Mouse (Mus musculus): ENCODE results near the gene Eid1. TPM values are rescaled to one million over a fixed set of nuclear protein-coding genes. Genes with fewer than 3 reads are reported as not detected.

Eid1 gene
- total RNA-seq (2021): 10 to 100 TPM; 44.0 to 51.5 TPM
- long read RNA-seq, experiment 1, transcript Eid1-201 (1 exons, 1,691 nt): major isoform, 55 of 55 reads
- long read RNA-seq, experiment 1, partial matches to known transcripts: 0 of 55 reads
- long read RNA-seq, experiment 1, other reads (novel, unspliced or antisense): 0 of 55 reads
- long read RNA-seq, experiment 2, transcript Eid1-201 (1 exons, 1,691 nt): major isoform, 47 of 47 reads
- long read RNA-seq, experiment 2, partial matches to known transcripts: 0 of 47 reads
- long read RNA-seq, experiment 2, other reads (novel, unspliced or antisense): 0 of 47 reads

DNA sequence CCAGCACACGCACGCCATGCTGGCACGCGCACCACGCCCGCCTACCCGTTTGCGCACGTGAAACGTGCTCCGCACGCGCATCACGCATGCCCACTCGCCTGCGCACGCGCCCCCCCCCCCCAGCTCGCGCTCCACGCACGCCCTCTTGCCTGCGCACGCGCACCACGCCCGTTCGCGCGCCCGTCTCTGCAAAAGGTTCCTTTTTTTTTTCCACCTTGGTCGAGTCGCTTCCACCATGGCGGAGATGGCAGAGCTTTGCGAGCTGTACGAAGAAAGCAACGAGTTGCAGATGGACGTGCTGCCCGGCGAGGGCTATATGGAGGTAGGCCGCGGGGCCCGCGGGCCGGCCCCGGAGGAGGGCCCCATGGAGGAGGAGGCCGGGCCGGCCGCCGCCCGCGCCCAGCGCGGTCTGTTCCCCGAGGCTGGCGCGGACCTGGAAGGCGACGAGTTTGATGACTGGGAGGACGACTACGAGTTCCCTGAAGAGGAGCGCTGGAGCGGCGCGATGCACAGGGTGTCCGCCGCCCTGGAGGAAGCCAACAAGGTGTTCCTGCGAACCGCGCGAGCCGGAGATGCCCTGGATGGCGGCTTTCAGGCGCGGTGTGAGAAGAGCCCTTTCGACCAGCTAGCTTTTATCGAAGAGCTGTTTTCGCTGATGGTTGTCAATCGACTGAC, at the start of gene Eid1:
TSS of gene Eid1 (plus strand) at position 139 of the 675 bp plus-strand sequence.
- intact Hi-C loops (cut with DNase I; ENCODE audit: low total_unique reads): no loop called here
- DNase-seq: peak; percentile 82

DNA sequence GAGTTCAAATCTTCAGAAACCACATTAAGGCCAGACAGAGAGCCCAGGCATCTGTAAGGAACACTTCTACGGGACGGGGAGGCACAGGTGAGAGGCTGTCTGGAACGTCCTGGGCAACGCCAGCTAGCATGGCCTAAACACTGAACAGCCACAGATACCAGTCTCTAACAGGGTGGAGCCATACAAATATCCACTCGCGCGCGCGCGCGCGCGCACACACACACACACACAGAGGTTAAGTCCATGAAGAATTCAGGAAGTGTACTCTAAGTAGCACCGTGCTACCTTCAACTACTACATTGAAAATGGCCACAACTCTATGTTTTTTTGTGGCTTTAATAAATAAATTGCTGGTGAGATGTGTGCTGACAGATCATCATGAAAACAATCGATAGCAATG, 49.7 kb upstream of the Eid1 start:
- intact Hi-C loops (cut with DNase I; ENCODE audit: low total_unique reads): no loop called here
- DNase-seq: no peak

DNA sequence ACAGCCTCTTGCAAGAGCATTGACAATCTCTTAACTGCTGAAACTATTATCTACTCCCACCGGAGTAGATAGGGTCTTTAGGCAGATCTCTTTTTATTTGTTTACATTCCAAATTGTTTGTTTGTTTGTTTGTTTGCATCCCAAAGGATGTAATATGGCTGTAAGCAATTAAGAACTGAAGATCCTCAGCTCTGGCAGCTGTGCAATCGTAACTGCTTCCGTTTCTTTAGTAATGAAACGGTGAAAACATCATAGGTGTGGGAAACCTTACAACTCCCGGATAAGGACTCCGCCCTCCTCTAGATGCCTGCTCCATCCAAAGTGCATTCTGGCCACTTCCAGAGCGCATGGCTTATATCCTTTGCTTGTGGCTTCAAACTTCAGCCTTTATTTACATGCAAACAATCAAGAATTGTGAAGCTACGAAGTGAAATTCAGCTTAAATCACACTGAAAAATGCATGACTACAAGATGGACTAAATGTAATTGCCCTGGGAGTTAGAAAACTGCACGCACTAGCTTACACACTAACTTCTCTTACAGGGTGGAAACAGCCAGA, 48.7 kb upstream of the Eid1 start:
- intact Hi-C loops (cut with DNase I; ENCODE audit: low total_unique reads): no loop called here
- no peak for DNase-seq

DNA sequence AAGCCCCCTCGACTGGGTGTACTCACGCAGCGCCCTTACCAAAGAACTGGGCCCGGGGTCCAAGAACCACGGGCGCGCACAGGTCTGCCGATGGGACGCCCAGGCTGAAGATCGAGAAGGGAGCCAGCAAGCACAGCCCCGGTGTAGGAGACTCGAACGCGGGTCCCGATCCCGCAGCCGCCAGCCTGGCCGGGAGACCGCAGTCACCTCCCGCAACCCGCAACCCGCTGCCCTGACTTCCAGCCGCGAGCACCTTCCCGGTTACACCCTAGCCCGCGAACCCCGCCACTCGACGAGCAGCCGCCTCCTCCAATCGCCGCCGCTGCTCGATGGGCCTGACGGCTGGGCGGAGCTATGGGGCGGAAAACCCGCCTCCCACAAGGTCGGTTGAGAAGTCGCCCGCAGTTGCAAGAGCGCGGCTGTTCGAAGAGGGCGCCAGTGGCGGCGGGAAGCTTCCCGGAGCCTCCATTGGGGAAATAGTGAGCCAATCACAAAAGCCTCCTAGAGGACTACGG, 48.0 kb upstream of the Eid1 start, which contains the start of gene Cep152:
TSS of gene Cep152 (minus strand) at position 277 of the 515 bp plus-strand sequence.
- peak; percentile 98 for DNase-seq
- intact Hi-C loops (cut with DNase I; ENCODE audit: low total_unique reads): no loop called here

DNA sequence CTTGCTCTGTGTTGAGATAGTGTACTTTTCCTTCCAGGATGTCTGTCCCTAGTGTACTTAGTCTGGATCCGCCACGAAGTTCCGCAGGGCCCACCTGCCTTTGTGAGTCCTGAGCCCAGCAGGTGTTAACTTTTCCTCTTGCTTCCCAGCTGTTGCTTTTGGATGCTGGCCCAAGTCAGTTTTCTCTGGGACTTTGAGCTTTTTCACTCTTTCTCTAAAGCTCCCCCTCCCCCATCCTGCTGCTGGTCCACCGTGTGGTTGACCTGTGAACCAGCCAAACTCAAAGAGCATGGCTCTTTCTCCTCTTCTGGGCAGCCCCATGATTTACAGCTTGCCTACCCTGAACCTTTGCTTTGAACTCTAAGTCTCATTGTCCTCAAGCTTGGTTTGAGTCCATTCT, 46.4 kb upstream of the Eid1 start:
- intact Hi-C loops (cut with DNase I; ENCODE audit: low total_unique reads): no loop called here

DNA sequence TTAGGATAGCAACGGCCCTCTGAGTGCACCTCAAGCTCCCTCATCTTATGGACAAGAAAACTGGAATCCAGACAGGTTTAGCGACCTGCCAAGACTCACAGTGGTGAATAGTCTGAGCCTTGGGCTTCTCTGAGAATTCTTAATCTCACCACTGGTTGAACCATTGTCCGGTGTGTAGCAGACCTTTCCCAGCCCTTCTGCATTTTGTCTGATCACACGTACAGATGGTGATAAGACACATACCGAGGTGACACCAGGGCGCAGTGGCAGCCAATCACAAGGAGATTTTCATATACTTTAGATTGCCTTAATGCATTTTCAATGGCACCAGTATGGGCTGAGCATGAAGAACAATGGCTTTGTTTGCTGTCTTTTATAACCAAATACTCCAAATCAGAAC, 44.4 kb upstream of the Eid1 start:
- DNase-seq: no peak
- intact Hi-C loops (cut with DNase I; ENCODE audit: low total_unique reads): no loop called here

More for the DNA sequence above, 46.4 kb upstream of the Eid1 start:
- no peak for DNase-seq

DNA sequence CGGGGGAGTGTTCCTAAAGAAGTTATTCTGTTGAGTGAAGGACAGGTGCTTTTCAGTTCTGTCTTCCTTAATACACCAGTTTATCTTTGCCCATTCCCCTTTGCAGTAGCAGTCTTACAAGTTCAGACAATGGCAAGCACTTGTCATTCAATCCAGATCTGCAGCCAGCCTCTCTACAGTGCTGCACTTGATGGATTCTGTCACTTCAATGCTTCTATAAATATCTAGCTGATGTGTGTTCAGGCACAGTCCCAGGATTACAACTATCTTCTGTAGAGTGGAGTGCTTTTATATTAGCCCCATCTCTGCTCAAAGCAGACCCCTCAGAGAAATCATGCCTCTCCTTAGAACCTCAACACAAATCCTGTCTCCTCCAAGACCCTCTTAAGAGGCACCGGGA, 42.9 kb upstream of the Eid1 start:
- DNase-seq: no peak
- intact Hi-C loops (cut with DNase I; ENCODE audit: low total_unique reads): no loop called here

DNA sequence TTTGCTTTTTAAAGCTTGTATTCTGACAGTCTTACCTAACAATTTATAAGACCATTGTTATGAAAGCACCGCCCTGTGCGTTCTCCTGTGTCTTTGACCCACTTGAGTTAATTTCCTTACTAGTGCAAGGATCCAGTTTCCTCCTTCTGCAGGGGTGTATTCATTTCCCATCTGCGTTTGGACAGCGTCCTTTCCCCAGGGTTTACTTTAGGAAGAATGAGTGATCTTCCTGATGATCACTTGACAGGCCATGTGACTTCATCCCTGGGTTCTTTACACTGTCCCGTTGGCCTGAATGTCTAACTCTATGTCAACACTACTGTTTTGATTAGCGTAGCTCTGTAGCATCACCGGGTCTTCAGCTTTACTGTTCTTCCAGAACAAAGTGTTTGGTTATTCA, 35.6 kb upstream of the Eid1 start:
- no peak for DNase-seq
- intact Hi-C loops (cut with DNase I; ENCODE audit: low total_unique reads): no loop called here

DNA sequence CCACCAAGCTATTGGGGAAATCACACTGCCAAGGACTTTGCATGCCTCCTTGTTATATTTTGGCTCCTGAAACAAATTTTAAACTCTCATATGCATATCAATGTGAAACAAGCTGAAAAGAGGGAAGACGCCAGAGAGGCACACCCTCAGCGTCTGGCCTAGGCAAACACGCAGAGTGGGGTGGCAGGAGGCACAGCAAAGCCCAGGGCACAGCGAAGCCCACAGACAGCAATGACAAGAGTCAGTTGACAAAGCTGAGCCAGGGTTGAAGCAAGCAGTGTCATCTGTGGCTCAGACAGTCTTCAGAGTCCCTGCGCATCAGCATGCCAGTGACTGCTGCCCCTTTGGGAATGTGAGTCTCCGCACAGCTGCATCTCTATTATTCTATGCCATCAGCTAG, 28.0 kb upstream of the Eid1 start:
- no peak for DNase-seq
- intact Hi-C loops (cut with DNase I; ENCODE audit: low total_unique reads): no loop called here

DNA sequence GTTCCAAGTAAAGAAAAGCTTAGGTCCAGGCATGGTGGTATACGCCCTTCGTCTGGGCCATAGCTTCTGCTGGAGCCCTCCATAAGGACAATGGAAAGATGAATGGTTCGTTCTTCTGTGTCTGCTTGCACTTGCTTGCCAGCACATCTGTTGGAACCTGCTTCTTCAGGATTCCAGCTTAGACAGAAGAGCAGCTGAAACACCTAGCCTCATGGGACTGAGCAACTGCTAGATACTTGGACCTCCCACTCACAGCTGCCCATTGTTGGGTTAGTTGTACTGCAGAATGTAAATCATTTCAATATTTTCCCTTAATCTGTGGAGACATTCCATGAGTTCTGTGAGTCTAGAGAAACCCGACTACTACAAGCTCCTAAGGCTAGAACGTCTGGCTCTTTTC, 22.9 kb upstream of the Eid1 start:
- no peak for DNase-seq

DNA sequence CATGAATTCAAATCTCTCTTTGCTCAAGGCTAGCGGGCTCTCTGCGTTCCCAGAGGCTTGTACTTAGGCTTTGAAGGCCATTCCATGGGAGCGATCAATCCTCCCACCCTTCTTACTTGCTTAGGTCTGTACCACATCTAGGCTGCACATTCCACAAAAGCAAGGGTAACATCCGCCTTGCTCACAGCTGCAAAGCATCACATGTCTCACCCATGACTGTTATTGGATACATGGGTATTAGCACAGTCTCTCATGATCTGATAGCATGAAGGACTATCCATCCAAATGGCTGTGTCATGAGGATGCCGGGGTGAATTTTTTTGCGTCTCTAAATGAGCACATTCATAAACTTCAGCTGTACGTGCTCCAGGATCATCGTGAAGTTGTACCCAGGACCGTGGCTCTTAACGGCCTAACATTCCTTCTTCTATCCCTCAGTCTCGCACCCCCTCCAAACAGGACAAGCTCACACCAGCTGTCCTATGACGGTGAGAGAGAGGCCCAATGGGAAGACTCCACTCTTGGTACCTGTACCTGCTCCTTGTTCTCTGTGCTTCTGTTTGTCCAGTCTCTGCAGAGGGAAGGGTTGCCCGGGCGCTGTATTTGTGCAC, 22.0 kb upstream of the Eid1 start:
- no peak for DNase-seq
- intact Hi-C loops (cut with DNase I; ENCODE audit: low total_unique reads): no loop called here

More for the DNA sequence above, 22.9 kb upstream of the Eid1 start:
- intact Hi-C loops (cut with DNase I; ENCODE audit: low total_unique reads): no loop called here

DNA sequence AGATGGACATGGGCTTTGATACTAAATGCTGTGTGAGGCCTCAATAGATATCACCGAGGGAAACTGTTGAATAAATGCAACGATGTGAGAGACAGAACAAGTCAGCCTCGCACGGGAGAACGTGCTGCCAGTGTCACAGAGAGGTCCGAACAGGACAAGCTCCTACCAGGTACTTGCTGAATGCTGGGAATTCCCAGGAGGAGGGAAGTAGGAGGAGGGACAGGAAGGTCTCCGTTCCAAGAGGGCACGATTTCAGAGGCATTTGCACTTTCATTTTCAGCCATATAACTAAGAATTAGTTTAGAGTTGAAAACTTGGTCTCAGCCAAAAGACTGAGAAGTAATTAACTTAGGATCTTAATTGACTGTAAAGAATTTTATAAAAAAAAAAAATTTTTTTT, 21.3 kb upstream of the Eid1 start:
- DNase-seq: no peak
- intact Hi-C loops (cut with DNase I; ENCODE audit: low total_unique reads): no loop called here

DNA sequence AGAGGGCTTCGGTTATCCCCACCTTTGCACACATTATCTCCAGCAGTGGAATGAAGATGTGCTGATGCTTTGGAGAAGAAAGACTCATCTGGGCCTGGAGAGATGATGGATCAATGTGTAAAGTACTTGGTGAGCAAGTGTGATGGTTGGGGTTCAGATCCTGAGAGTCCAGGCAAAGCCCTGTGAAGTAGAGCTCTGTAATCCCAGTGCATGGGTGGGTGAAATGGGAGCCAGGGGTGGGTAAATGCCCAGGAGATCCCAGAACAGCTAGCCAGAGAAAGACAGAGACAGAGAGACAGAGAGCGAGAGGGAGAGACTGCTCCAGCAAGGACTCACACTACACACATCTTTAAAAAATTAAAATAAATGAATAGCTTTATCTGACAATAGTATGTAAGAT, 19.6 kb upstream of the Eid1 start:
- intact Hi-C loops (cut with DNase I; ENCODE audit: low total_unique reads): no loop called here

DNA sequence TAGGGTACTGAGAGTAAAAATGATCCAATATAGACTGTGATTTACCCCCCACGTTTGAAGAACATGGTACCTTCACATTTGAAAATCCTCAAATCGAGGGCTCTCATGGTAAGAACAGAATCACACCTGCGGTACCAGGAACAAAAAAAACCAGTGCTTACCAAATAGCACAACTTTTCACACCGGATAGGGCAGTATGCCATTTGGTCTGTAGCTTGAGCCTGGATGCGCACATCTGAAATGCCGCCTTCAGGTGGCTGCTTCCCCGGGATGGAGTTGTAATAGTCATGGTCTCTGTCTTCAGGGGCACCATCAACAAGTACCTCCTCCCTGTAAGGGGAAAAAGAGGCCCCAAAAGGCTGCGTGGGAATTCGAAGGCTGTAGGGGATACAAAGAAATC, 17.5 kb upstream of the Eid1 start:
- intact Hi-C loops (cut with DNase I; ENCODE audit: low total_unique reads): no loop called here
- no peak for DNase-seq

More for the DNA sequence above, 19.6 kb upstream of the Eid1 start:
- DNase-seq: no peak

DNA sequence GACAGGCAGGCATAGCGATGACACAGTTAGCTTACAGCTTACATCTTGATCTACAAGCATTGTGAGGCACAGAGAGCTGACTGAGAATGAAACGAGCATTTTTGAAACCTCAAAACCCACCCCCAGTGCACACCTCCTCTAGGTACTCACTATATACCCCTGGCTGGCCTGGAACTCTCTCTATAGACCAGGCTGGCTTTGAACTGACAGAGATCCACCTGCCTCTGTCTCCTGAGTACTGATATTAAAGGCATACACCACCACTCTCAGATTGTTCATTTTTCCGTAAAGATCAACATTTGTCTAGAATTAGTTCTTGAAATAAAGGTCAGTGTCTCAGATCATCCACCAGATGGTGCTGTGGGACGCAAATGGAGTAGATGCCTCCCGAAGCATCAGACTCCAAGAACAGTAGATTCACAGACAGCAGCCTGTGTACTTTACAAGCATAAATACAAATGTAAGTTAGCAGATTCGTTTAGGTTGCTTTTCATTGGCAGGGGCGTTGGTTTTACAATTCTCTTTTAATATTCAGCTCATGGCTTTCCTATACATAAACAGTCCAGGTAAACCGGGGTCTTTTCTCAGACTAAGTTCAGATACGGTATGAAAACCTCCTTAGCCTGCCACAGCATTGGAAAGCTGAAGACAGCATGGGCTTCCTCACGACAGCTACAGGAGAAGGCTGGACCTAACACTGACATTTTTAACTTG, 12.9 kb upstream of the Eid1 start:
- intact Hi-C loops (cut with DNase I; ENCODE audit: low total_unique reads): loop anchor here (2.0 kb wide), 1 partner anchor 71 kb away; no protein-coding TSS in a partner anchor
- peak; percentile 47 for DNase-seq

DNA sequence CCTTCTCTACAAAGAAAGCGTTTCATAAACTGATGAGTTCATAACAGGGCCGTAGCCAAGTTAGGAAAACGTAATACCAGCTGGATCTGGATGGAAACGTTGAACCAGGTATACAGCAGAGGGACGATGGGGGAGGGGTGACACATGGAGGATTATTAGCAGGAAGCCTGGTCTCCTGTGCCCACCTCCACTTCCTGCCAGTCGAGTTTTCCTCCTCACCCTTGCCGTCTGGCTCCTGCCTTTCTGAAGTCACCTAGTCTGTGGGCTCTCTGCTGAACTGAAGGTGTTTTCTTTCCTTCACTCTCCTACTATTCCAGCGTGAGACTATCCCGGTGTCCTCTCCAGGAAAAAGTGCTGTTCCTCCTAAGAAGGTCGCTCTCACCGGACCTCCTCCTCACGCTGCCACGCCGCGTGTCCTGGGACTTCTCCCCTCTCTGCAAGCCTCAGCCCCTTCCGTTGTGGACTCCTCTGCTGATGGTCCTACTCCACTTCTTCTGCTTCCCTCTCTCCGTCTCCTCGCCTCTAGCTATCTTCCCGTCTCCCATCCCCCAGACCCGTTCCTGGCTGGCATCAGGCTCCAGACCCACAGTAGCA, 12.3 kb upstream of the Eid1 start:
- DNase-seq: no peak
- intact Hi-C loops (cut with DNase I; ENCODE audit: low total_unique reads): loop anchor here (2.0 kb wide), 1 partner anchor 70 kb away; no protein-coding TSS in a partner anchor

DNA sequence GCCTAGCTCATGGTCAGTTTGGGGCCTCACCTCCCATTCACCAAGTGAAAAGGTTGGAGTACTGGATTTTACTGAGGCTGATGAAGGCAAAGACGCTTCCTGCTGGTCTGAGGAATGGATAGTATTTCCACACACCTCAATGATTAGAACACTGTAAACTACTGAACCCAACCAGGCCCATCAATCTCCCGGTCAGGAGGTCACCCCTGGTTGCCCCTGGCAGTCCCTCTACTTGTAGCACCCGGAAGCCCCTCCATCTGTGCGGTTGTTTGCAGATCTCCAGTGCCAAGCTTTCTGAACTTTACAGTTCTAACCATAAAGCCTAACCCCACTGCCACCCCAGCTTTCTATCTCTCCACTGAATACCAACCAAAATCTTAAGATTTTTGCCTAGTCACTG, 11.7 kb upstream of the Eid1 start:
- DNase-seq: no peak
- intact Hi-C loops (cut with DNase I; ENCODE audit: low total_unique reads): loop anchor here (2.0 kb wide), 1 partner anchor 70 kb away; no protein-coding TSS in a partner anchor

DNA sequence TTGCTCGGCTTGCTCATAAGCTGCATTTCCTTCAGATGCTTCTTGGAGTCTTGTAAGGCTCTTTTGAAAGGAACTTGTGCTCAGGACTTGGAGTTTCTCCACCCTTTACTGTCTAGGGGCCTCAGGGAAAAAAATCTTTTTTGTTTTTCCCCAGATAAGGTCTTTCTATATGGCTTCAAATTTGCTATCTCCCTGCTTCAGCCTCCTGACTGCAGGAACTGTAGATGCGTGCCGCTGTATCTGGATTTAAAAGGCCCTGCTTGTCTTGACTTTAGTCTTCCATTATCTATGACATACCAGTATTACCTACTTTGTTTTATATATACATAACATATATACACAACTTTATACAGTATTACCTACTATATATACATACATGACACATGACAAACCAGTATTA, 10.4 kb upstream of the Eid1 start:
- DNase-seq: no peak
- intact Hi-C loops (cut with DNase I; ENCODE audit: low total_unique reads): no loop called here

DNA sequence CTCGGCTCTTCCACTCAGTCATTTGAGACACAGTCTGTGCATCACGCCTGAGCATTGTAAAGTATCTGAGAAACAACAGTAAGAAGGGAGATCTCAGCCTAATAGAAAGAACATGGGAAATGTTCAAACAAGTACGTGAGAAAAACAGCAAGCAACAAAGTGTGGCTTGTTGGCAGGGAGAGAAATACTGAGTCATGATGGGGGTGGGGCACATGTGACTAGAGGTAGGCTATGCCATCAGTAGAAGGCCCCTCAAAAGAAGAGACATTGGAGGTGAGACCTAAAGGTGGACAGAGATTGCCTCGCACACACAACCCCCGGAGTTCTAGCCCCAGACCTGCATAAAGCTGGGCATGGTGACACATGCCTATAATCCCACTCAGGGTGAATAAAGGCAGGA, 7.7 kb upstream of the Eid1 start:
- intact Hi-C loops (cut with DNase I; ENCODE audit: low total_unique reads): no loop called here
- DNase-seq: no peak

Data from gastrocnemius, postnatal 14 days (tissue).